Mouse (Mus musculus): Measurements from ENCODE around the gene Elavl1. TPM values are rescaled to one million over a fixed set of nuclear protein-coding genes. Genes with fewer than 3 reads are reported as not detected.

The Elavl1 gene
- polyA plus RNA-seq, 1 experiment = 19.3 TPM

- Histone ChIP-seq H3K27me3 (ENCODE audit: control insufficient read depth, insufficient read depth, low read length) (no peaks in the 10 kb centered on the region), H3K27ac (ENCODE audit: insufficient read depth, low read length) (peak overlapping the region; percentile 79), H3K4me1 (ENCODE audit: control insufficient read depth, insufficient read depth, insufficient read length) (peaks cover 9% of the 10 kb centered on the region), H3K4me3 (ENCODE audit: extremely low read depth, insufficient read depth, insufficient read length) (peak overlapping the region; percentile 70), H3K36me3 (ENCODE audit: control insufficient read depth, insufficient read depth, low read length) (peaks cover 2% of the 10 kb centered on the region; the same call in 1 of the 2 replicates)
- no peak for DNase-seq (ENCODE audit: low read depth in 1 of 2, low spot score in 2 of 2)
- no peak for TF ChIP-seq POLR2A (IDR thresholded peaks at IDR 0.05; ENCODE audit: low read depth, low read length)
- TF ChIP-seq CTCF (IDR thresholded peaks at IDR 0.05; ENCODE audit: extremely low read depth, insufficient read depth, insufficient read length, insufficient replicate concordance) = no peak
- WGBS = under 1% methylated on average over 40 of the region's 42 CpGs
Observed at GRCm38 (mm10) chr8:4324525-4324924, 688 bp downstream of the Elavl1 start.

GRCm38 (mm10) chr8:4323917-4324316 lies 1.3 kb downstream of the Elavl1 start:
- 2% methylated on average over 6 of the region's 6 CpGs for WGBS
- TF ChIP-seq POLR2A (IDR thresholded peaks at IDR 0.05; ENCODE audit: low read depth, low read length) (no peak), CTCF (IDR thresholded peaks at IDR 0.05; ENCODE audit: extremely low read depth, insufficient read depth, insufficient read length, insufficient replicate concordance) (no peak)
- no peak for DNase-seq (ENCODE audit: low read depth in 1 of 2, low spot score in 2 of 2)
- H3K4me1 ChIP-seq (ENCODE audit: control insufficient read depth, insufficient read depth, insufficient read length) = peaks cover 10% of the 10 kb centered on the region
- H3K27me3 ChIP-seq (ENCODE audit: control insufficient read depth, insufficient read depth, low read length) = no peaks in the 10 kb centered on the region
- peak overlapping the region; percentile 38 for H3K4me3 ChIP-seq (ENCODE audit: extremely low read depth, insufficient read depth, insufficient read length)
- H3K36me3 ChIP-seq (ENCODE audit: control insufficient read depth, insufficient read depth, low read length) = peaks cover 2% of the 10 kb centered on the region; the same call in 1 of the 2 replicates
- H3K27ac ChIP-seq (ENCODE audit: insufficient read depth, low read length) = no peak overlapping the region

DNA sequence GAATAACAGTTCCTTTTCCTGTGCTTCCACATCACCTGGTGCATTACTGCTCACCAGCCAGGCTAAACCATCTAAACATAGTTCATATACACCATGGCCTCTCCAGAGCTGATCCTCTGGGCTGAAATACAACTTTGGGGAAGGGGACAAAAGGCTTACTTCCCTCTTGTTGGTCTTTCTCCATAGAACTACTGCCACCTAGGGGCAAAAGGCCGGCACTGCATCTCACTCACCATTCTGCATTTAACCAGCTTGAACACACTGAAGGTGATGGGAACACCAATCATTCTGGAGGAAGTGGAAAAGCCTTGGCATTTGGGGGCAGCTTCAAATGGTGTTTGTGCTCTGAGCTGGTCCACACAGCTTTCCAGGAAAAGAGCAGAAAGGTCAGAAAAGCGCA lies 2.7 kb downstream of the Elavl1 start:
- TF ChIP-seq CTCF (IDR thresholded peaks at IDR 0.05; ENCODE audit: extremely low read depth, insufficient read depth, insufficient read length, insufficient replicate concordance) = peak; percentile 68; the same call in 1 of the 2 replicates
- TF ChIP-seq POLR2A (IDR thresholded peaks at IDR 0.05; ENCODE audit: low read depth, low read length) = no peak
- peaks cover 13% of the 10 kb centered on the region for H3K4me1 ChIP-seq (ENCODE audit: control insufficient read depth, insufficient read depth, insufficient read length)
- H3K36me3 ChIP-seq (ENCODE audit: control insufficient read depth, insufficient read depth, low read length) = no peaks in the 10 kb centered on the region; the same call in 1 of the 2 replicates
- H3K27ac ChIP-seq (ENCODE audit: insufficient read depth, low read length) = no peak overlapping the region
- 39% methylated on average over 2 of the region's 2 CpGs for WGBS
- DNase-seq (ENCODE audit: low read depth in 1 of 2, low spot score in 2 of 2) = peak; percentile 62 to 80
- no peak overlapping the region for H3K4me3 ChIP-seq (ENCODE audit: extremely low read depth, insufficient read depth, insufficient read length)
- no peaks in the 10 kb centered on the region for H3K27me3 ChIP-seq (ENCODE audit: control insufficient read depth, insufficient read depth, low read length)

GRCm38 (mm10) chr8:4321031-4321430 lies 4.2 kb downstream of the Elavl1 start:
- no peak overlapping the region for H3K4me3 ChIP-seq (ENCODE audit: extremely low read depth, insufficient read depth, insufficient read length)
- no peaks in the 10 kb centered on the region for H3K27me3 ChIP-seq (ENCODE audit: control insufficient read depth, insufficient read depth, low read length)
- no peak overlapping the region for H3K27ac ChIP-seq (ENCODE audit: insufficient read depth, low read length)
- DNase-seq (ENCODE audit: low read depth in 1 of 2, low spot score in 2 of 2) = no peak
- TF ChIP-seq POLR2A (IDR thresholded peaks at IDR 0.05; ENCODE audit: low read depth, low read length) (no peak), CTCF (IDR thresholded peaks at IDR 0.05; ENCODE audit: extremely low read depth, insufficient read depth, insufficient read length, insufficient replicate concordance) (no peak)
- H3K36me3 ChIP-seq (ENCODE audit: control insufficient read depth, insufficient read depth, low read length) = no peaks in the 10 kb centered on the region; the same call in 1 of the 2 replicates
- peaks cover 13% of the 10 kb centered on the region for H3K4me1 ChIP-seq (ENCODE audit: control insufficient read depth, insufficient read depth, insufficient read length)
- 80% methylated on average over 2 of the region's 2 CpGs for WGBS

- TF ChIP-seq POLR2A (IDR thresholded peaks at IDR 0.05; ENCODE audit: low read depth, low read length) (no peak), CTCF (IDR thresholded peaks at IDR 0.05; ENCODE audit: extremely low read depth, insufficient read depth, insufficient read length, insufficient replicate concordance) (no peak)
- H3K36me3 ChIP-seq (ENCODE audit: control insufficient read depth, insufficient read depth, low read length) = no peaks in the 10 kb centered on the region; the same call in 1 of the 2 replicates
- no peaks in the 10 kb centered on the region for H3K27me3 ChIP-seq (ENCODE audit: control insufficient read depth, insufficient read depth, low read length)
- no peak for DNase-seq (ENCODE audit: low read depth in 1 of 2, low spot score in 2 of 2)
- H3K4me3 ChIP-seq (ENCODE audit: extremely low read depth, insufficient read depth, insufficient read length) = no peak overlapping the region
- WGBS = 74% methylated on average over 1 of the region's 1 CpGs
- H3K4me1 ChIP-seq (ENCODE audit: control insufficient read depth, insufficient read depth, insufficient read length) = peaks cover 11% of the 10 kb centered on the region
- no peak overlapping the region for H3K27ac ChIP-seq (ENCODE audit: insufficient read depth, low read length)
Observed at GRCm38 (mm10) chr8:4320404-4320803, 4.8 kb downstream of the Elavl1 start.

- Histone ChIP-seq H3K27me3 (ENCODE audit: control insufficient read depth, insufficient read depth, low read length) (no peaks in the 10 kb centered on the region), H3K27ac (ENCODE audit: insufficient read depth, low read length) (no peak overlapping the region), H3K36me3 (ENCODE audit: control insufficient read depth, insufficient read depth, low read length) (no peaks in the 10 kb centered on the region; the same call in 1 of the 2 replicates), H3K4me1 (ENCODE audit: control insufficient read depth, insufficient read depth, insufficient read length) (peaks cover 11% of the 10 kb centered on the region), H3K4me3 (ENCODE audit: extremely low read depth, insufficient read depth, insufficient read length) (no peak overlapping the region)
- no peak for TF ChIP-seq POLR2A (IDR thresholded peaks at IDR 0.05; ENCODE audit: low read depth, low read length)
- no peak for TF ChIP-seq CTCF (IDR thresholded peaks at IDR 0.05; ENCODE audit: extremely low read depth, insufficient read depth, insufficient read length, insufficient replicate concordance)
- WGBS = 72% methylated on average over 11 of the region's 11 CpGs
- DNase-seq (ENCODE audit: low read depth in 1 of 2, low spot score in 2 of 2) = no peak
Observed at GRCm38 (mm10) chr8:4319573-4319872, 5.7 kb downstream of the Elavl1 start.

DNA sequence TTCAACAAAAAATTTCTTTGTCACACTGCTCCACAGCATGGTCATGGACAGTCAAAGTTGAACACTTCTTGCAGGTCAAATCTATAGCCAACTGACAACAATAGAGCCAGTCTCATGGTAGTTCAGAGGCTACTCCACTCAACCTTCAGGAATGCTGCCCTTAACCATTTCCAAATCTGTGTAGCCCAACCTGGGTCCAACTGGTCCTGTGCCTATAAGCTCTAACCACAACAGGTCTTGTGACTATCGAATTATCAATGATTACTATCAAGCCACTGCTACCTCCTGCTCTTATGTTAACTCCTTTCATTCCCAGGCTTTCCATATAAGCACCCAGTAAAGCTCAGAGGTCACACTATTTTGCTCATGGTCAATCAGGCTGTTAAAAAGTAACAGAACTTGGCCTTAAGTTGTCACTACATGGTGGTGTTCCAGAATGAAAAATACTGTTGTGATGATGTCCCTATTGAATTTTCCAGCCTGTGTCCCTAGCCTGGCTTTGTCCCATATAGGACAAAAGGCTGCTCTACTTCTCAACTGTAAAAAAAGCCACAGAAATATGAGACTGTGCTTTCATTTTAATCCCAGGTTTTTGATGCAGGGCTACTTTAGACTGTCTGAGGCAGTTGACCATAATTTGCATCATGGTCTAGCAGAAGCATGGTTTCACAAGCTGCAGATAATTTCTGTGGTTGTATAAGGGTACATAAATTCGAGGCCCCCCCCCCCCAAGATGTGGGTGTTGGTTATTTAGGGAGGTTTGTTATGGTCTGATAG lies 6.2 kb downstream of the Elavl1 start:
- H3K27me3 ChIP-seq (ENCODE audit: control insufficient read depth, insufficient read depth, low read length) = no peaks in the 10 kb centered on the region
- TF ChIP-seq POLR2A (IDR thresholded peaks at IDR 0.05; ENCODE audit: low read depth, low read length) (no peak), CTCF (IDR thresholded peaks at IDR 0.05; ENCODE audit: extremely low read depth, insufficient read depth, insufficient read length, insufficient replicate concordance) (no peak)
- peaks cover 10% of the 10 kb centered on the region for H3K4me1 ChIP-seq (ENCODE audit: control insufficient read depth, insufficient read depth, insufficient read length)
- WGBS = 35% methylated on average over 2 of the region's 2 CpGs
- H3K4me3 ChIP-seq (ENCODE audit: extremely low read depth, insufficient read depth, insufficient read length) = no peak overlapping the region
- DNase-seq (ENCODE audit: low read depth in 1 of 2, low spot score in 2 of 2) = no peak
- no peak overlapping the region for H3K27ac ChIP-seq (ENCODE audit: insufficient read depth, low read length)
- no peaks in the 10 kb centered on the region; the same call in 1 of the 2 replicates for H3K36me3 ChIP-seq (ENCODE audit: control insufficient read depth, insufficient read depth, low read length)

Measured in spleen, adult 2 months (tissue).